Comparison of ENCODE assay signal across 8 mouse cellular contexts in genomic region chr16:21615802-21616201, GRCm38 (mm10).
A peak's percentile ranks its signal among the peaks of the same experiment; 100 is the strongest.
DNase-seq lines count a peak whose midpoint lies in the region; ATAC-seq and TF ChIP-seq lines count a peak whose summit lies in the region.

No protein-coding gene starts in this region.

- no peaks in the 10 kb centered on the region for H3K4me1 ChIP-seq in kidney, postnatal 0 days (replicated peaks; ENCODE audit: insufficient read depth, low read length)
- no peaks in the 10 kb centered on the region for H3K4me1 ChIP-seq in E14TG2a.4 (replicated peaks; ENCODE audit: low read depth, low read length)
- no peaks in the 10 kb centered on the region for H3K4me1 ChIP-seq in limb, embryonic 10.5 days

- peak; percentile 70 for DNase-seq in kidney, postnatal 0 days (ENCODE audit: low spot score)
- no peak for DNase-seq in kidney, adult 11 months
- DNase-seq in T-cell, adult 2 months (ENCODE audit: low spot score) = peak; percentile 18
- DNase-seq in gastrocnemius, postnatal 10 days = peak; percentile 30
- peak; percentile 47 for DNase-seq in naive thymus-derived CD4-positive, alpha-beta T cell, adult 2 months (ENCODE audit: low read depth)
- no peak for DNase-seq in limb, embryonic 10.5 days (ENCODE audit: low spot score)
- no peak for DNase-seq in ovary, postnatal 36 days (ENCODE audit: low spot score)

- peak; percentile 79 for TF ChIP-seq CTCF in kidney, postnatal 0 days (IDR thresholded peaks at IDR 0.05; ENCODE audit: low read depth)
- peak; percentile 73 for TF ChIP-seq CTCF in E14TG2a.4 (conservative IDR thresholded peaks at IDR 0.05; ENCODE audit: low read length)

- no peaks in the 10 kb centered on the region for H3K9me3 ChIP-seq in kidney, postnatal 0 days (replicated peaks; ENCODE audit: low read length)
- peaks cover 18% of the 10 kb centered on the region; the same call in 1 of the 2 replicates for H3K9me3 ChIP-seq in E14TG2a.4 (ENCODE audit: low read length)
- H3K9me3 ChIP-seq in limb, embryonic 10.5 days (replicated peaks) = no peaks in the 10 kb centered on the region

- H3K27me3 ChIP-seq in kidney, postnatal 0 days (ENCODE audit: insufficient read depth, low read length) = no peaks in the 10 kb centered on the region
- H3K27me3 ChIP-seq in E14TG2a.4 (ENCODE audit: insufficient read depth, low read length) = peaks cover 2% of the 10 kb centered on the region; the same call in 1 of the 2 replicates
- no peaks in the 10 kb centered on the region for H3K27me3 ChIP-seq in limb, embryonic 10.5 days (ENCODE audit: low read depth, poor library complexity, severe bottlenecking)

- no peak overlapping the region for H3K27ac ChIP-seq in kidney, postnatal 0 days
- no peak overlapping the region for H3K27ac ChIP-seq in limb, embryonic 10.5 days

- WGBS in kidney, postnatal 0 days = 55% methylated on average over 7 of the region's 7 CpGs
- 57% methylated on average over 7 of the region's 7 CpGs for WGBS in limb, embryonic 10.5 days

- H3K4me3 ChIP-seq in kidney, postnatal 0 days (replicated peaks; ENCODE audit: low read depth, low read length) = no peak overlapping the region
- no peak overlapping the region for H3K4me3 ChIP-seq in E14TG2a.4 (replicated peaks; ENCODE audit: low read length)
- no peak overlapping the region for H3K4me3 ChIP-seq in limb, embryonic 10.5 days

- no peak for ATAC-seq in kidney, postnatal 0 days (replicated peaks; ENCODE audit: low FRiP score, low read depth)

- no peak overlapping the region for H3K4me2 ChIP-seq in kidney, postnatal 0 days (ENCODE audit: low read length)

- no peaks in the 10 kb centered on the region for H3K36me3 ChIP-seq in kidney, postnatal 0 days (ENCODE audit: insufficient read depth, low read length)
- no peaks in the 10 kb centered on the region for H3K36me3 ChIP-seq in E14TG2a.4 (ENCODE audit: insufficient read depth, low read length)
- peaks cover 3% of the 10 kb centered on the region; the same call in 1 of the 2 replicates for H3K36me3 ChIP-seq in limb, embryonic 10.5 days

- H3K9ac ChIP-seq in kidney, postnatal 0 days (ENCODE audit: low read depth, low read length) = no peak overlapping the region

Comparison
In these comparisons a context has a peak if more than half of its experiments do, and no peak if none do; other contexts are left out.
1. DNase-seq: peak in kidney, postnatal 0 days (single experiment), T-cell, adult 2 months (single experiment), gastrocnemius, postnatal 10 days (single experiment) and naive thymus-derived CD4-positive, alpha-beta T cell, adult 2 months (single experiment); none in kidney, adult 11 months (single experiment), limb, embryonic 10.5 days (single experiment) and ovary, postnatal 36 days (single experiment).